Mouse (Mus musculus) lung, postnatal 4 days (tissue): ENCODE results near the gene Olfr1223.
"Not testable (repeated sequence)": the region's sequence is repeated elsewhere in the genome, so short reads cannot be mapped to it uniquely, and the experiment has no call there.

ENCODE experiments used
- DNase-seq, 2 experiments: peaks; one replicate each; pipeline ENCODE4 v3.0.0; 2021

The Olfr1223 gene

DNA sequence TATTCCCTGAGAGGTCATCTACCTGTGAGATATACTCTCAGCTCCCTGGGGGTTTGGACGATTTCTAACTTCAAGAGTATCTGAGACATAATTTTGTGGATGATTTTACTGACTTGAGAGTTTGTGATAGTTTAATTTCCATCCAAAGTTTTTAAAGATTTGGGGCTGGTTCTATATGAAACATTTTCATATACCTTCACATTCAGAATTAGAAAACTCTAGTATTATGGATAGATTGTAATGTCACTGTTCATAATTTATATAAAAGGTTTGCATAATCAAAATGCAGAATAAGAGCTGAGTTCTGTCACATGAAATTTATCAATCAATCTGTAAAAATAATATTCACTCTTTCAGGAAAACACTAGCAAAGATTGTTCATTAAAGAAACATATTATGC, at the start of gene Olfr1223:
Gene Olfr1223 (minus strand): TSS at position 101 of the 400 bp plus-strand sequence.
- no peak for DNase-seq

DNA sequence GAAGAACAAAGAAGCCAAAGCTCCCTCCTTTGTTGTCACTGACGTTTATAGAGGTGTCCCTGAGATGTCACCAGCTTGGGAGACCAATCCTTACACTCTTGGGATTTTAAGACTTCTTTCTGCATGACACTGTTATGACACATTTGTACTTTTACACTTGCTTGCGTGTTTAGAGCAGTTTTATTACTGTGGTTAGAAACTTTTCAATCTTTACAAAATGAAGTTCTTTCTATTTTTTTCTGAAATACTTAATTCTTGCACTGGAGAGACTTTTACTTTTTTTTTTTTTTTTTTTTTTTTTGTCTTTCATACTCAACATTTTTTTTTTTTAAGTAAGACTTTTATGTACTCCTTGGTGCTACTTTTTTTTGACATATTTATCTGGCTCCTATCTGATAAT, 48.6 kb upstream of the Olfr1223 start, which contains the start of gene Olfr1226:
Gene Olfr1226 (minus strand): TSS at position 101 of the 400 bp plus-strand sequence.
- no peak for DNase-seq

DNA sequence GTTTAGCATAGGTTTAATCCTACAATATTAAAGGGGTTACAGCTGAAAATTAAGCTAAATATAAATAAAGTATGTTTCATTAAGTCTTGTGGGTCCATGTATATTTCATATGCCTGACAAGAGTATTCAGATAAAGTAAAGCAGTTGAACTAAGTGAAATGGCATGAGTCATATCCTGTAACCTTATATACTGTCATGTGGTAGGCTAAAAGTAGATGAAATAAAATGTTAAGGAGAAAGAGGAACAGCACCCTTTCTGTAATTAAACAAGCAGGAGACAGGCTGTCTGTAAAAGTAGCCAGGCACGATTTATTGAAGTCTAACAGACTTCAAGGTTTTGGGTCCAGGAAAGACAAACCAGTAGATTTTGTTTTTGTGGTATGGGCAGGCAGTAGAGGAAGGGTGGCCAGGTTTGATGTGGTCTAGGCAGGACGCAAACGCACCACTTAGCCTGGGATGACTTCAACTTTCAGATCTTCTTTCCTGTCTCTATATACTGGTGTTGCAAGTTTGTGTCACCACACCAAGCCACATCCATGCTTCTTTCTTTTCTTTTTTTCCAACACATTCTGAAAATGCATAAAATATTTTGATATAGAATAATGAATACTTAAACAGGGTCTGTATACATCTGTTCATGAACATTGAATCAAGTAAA, 45.1 kb upstream of the Olfr1223 start:
- no peak for DNase-seq

DNA sequence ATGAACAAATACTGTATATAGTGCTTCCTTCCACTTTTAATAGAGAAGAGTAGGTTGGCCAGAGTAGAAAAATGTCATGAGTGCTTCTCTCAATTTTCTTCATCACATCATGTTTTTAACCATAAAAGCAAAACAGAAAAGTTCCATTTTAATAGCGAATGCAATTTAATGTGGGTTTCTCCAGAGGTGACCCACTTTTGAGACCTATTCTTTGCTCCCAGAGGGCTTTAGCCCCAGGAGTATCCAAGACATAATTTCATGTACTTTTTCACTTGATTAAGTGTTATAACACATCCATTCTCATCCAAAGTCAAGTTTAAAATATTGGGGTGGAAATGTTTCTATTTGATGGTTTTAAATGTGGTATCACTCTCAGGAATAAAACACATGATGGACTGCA, 23.2 kb upstream of the Olfr1223 start, which contains the start of gene Olfr1225:
Gene Olfr1225 (minus strand): TSS at position 101 of the 400 bp plus-strand sequence.
- no peak for DNase-seq

DNA sequence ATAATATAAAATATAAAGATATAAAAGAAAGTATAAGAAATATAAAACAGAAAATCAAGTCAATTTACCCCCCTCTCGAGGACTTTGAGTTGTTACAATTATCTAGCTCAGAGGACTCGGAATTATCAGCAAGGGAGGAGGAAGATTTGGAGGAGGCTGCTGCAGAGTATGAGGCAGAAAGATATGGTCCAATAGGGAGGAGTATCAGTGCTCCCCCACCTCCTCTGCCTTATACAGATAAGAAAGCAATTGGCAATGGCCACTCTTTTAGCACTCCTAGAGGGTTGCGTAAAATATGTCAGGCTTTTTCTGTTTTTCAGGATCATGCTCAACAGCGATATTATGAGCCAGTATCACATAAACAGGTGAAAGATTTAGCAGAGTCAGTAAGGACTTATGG, 13.4 kb upstream of the Olfr1223 start:
- DNase-seq = not testable (repeated sequence)

DNA sequence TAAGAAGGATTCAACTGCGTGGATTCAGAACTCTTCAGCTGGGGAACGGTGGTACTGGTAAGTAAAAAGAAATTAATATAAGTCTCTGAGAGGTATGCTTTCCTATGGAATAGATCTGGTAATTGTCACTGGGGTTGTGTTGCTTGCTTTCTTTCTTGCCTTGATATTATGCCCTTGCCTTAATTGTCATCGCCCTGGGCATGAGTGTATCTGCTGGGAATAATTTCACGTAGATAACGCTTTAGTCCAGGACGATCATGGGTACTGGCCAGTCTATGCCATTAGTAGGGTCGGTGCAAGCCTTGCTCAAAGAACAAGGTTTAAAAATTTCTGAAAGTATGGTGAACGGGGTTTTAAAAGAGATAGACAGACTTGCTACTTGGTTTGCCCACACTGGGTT, 12.6 kb upstream of the Olfr1223 start, which contains the start of gene Olfr1224-ps1:
Gene Olfr1224-ps1 (minus strand): TSS at position 101 of the 400 bp plus-strand sequence.
- not testable (repeated sequence) for DNase-seq

DNA sequence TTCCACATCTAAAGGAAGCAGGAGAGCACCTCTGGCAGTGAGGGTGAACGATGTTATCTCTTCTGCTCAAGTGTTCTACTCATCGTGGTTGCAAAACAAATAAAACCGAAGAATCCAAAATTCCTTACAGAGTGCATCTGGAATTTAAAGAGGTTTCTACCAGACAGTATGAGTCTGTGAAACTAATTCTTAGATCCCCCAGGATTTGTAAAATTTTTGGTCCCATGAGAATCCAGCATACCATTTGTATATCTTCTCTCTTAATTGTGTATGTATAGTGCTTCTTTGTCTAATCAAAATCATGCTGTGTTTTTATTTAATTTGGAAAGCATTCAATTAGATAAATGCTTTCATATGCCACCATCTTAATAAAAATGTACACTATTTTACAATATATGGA, 18.4 kb downstream of the Olfr1223 start, which contains the start of gene Olfr1222:
Gene Olfr1222 (minus strand): TSS at position 101 of the 400 bp plus-strand sequence.
- DNase-seq = no peak

DNA sequence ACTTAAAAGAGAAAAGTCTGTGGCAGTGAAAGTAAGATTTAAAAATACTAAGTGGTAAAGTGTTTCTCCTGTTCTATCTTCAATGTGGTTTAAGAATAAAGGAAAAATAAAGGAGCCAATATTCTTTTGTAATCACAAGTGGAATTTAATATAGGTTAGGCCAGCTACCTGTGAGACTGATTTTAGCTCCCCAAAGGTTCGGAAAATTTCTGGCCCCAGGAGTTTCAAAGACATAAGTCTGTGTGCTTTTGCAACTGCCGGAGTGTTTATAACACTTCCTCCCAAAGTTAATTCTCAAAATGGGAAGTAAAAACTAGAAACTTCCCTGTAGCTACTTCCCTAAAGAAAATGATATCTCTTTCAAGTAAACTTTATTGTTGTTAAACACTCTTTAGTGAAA, 34.2 kb downstream of the Olfr1223 start, which contains the start of gene Olfr1221:
Gene Olfr1221 (minus strand): TSS at position 101 of the 400 bp plus-strand sequence.
- DNase-seq = no peak

DNA sequence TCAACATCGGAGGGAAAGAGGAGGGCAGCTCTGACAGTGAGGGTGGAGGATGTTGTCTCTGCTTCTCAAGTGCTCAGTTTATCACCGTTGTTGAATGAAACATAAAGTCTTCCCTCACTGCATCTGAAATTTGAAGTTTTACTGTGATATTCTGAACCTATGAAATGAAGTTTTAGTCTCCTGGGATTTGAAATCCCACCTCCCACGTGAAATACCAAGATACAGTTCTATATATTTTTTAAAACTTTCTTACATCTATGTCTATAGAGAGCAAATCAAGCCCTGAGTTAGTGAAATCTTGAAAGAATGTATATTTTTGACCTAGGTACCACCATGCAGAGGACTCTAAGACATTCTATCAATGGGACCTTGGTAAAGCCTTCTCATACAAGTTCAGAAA, 44.6 kb downstream of the Olfr1223 start, which contains the start of gene Olfr1220:
Gene Olfr1220 (minus strand): TSS at position 101 of the 400 bp plus-strand sequence.
- DNase-seq = no peak

DNA sequence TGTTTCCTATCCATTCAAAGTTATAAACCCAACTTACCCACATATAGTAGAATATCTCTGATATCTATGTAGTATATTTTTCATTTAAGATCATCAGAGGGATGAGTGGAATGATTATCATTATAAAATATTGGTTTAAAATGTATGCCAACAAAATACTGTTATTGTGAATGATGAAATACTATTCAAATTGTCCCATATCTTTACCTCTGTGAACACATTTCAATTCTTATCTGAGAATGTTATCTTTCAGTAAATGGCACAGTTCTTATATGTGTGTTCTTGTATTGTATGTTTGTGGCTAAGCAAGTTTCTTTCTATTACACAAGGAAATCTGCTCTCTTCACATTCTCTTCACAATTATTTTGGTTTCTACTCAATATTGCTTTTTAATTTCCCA, 45.7 kb downstream of the Olfr1223 start:
- DNase-seq = no peak

DNA sequence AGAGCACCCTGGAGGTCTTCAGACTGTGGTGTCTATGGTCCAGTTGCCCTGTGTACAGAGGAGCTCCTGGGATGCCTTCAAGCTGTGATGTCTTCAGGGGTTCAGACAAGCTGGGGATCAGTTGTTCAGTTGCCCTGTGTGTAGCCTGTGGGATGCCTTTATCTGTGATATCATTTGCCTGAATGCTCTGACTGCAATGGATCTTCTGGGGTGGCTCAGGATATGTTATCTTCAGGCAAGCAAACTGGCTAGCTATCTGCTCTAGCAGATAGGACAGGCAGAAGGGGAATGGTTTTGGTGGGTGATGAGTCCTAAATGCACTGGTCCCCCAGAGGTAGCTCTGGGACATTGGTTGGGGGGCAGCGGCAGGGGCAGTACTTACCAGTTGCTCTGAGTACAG, 57.5 kb downstream of the Olfr1223 start:
- no peak for DNase-seq
